Mouse (Mus musculus) kidney, postnatal 10 days (tissue): ENCODE results near the gene Sfmbt1.

Source experiments
- DNase-seq: peaks from one replicate; pipeline ENCODE4 v3.0.0; 2021; ENCODE audit warnings: mixed read lengths

Sfmbt1 gene

GRCm38 (mm10) chr14:30714799-30715617, at the start of gene Sfmbt1:
Sfmbt1 (plus strand) TSS chr14:30714849.
- peak; percentile 65 for DNase-seq

DNA sequence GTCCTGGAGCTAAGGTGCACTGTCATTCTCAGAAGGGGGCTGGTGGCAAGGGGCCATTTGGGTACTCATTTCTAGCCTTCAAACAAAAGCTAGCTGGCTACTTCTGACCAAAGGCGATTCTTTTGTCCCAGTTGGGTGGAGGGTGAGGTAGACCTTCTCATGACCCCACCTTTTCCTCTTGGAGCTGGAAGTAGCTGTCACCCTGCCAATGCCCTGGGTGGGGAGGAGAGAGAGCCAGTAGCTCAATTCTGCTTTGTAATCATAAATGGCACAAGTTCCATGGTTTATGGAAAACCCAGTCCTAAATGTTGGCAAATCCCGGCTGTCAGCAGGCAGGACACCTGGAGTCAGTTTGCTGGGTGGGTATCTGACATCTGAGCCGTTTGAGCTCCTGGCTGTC, 48.6 kb upstream of the Sfmbt1 start:
- peak; percentile 55 for DNase-seq

DNA sequence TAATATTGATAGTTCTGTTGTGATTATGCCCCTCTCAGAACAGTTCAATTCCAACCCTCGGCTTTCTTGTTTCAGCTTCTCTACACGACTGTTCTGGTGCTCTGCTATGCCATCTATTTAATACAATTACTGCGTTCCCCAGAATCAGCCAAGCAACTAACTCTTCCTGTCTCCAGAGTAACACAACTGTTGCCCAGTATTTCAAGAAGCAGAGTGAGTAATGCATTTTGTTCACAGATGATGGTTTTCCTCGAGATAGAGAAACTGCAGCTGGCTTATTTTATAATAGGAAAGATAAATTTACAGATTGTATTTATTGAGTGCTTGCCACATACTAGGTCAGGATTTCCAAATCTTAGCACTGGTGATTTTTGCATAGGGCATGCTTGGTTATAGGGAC, 48.0 kb upstream of the Sfmbt1 start:
- DNase-seq: no peak

GRCm38 (mm10) chr14:30670161-30670560, 44.5 kb upstream of the Sfmbt1 start:
- no peak for DNase-seq

GRCm38 (mm10) chr14:30671095-30671985, 43.3 kb upstream of the Sfmbt1 start:
- DNase-seq: no peak

GRCm38 (mm10) chr14:30671986-30672312, 42.7 kb upstream of the Sfmbt1 start:
- DNase-seq: peak; percentile 93

GRCm38 (mm10) chr14:30674947-30675346, 39.7 kb upstream of the Sfmbt1 start:
- DNase-seq: no peak

GRCm38 (mm10) chr14:30682131-30682530, 32.5 kb upstream of the Sfmbt1 start:
- no peak for DNase-seq

DNA sequence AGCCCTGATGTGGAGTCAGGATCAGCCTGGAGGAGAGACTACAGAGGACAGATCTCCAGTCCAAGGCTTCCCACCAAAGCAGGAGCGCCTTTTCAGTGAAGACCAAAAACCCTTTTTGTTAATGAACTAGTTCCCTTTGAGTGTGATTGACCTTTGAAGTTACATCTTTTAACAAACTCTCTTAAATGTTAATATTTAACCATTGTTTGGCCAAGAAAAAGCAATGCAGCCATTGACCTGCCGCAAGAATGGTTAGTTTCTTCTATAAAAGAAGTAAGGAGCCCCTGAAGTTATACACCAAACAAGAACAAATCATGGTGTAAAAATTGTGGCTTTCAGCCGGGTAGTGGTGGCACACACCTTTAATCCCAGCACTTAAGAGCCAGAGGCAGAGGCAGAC, 24.0 kb upstream of the Sfmbt1 start:
- no peak for DNase-seq

GRCm38 (mm10) chr14:30692439-30692838, 22.2 kb upstream of the Sfmbt1 start:
- DNase-seq: no peak

- DNase-seq: no peak
Observed at GRCm38 (mm10) chr14:30694786-30695185, 19.9 kb upstream of the Sfmbt1 start.

DNA sequence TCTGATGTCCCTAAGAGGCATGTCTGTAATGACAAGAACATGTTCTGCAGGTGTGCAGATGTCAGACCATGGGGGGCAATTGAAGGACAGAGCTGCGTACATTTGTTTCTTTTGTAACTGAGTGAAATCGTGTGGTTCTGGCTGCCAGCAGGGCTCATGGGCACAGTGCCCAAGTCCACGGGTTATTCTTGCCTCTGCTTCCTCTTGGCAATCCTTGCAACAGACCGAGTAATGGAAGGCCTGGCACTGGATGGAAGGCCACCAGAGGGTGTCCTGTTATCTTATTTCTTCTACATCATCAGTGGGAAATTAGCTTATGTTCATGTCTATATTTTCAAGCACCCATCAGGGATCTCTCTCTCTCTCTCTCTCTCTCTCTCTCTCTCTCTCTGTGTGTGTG, 19.0 kb upstream of the Sfmbt1 start:
- peak; percentile 82 for DNase-seq

- no peak for DNase-seq
Observed at GRCm38 (mm10) chr14:30697407-30698052, 17.1 kb upstream of the Sfmbt1 start.

DNA sequence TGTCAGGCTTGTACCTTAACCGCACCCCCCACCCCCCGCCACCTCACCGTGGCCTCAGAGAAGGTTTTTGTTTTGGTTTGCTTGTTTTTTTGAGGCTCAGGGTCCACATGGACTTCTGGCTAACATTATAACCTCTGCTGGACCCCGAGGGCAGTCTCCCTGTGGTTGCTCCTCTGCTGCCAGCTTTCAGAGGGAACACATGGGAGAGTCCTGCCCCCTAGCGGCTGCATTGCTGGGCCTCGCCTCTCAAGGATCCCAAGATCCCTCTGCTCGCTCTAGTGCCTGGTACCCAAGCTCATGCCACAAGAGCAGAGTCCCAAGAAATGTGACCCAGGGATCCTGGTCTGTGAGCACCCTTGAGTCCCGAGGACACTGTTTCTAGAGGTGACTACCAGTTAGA, 15.0 kb upstream of the Sfmbt1 start:
- DNase-seq: peak; percentile 75

- DNase-seq: no peak
Observed at GRCm38 (mm10) chr14:30702512-30702911, 12.1 kb upstream of the Sfmbt1 start.

DNA sequence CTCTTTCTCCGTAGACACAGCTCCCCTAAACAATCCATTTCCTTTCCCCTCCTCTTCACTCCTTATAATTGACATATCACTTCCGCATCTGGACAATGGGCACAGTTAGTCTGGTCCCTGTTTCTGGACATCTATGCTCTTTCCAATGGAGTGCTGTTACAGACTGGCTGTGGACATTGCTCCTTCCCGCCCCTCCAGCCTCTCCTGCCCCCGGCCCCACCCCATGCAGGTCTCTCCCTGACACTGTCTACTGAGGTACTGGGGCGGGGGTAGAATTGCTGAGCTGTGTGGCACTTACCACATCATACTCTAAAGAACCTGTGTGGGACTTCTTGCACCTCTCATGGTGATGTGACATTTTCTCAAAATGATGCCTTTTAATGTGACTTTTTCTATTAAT, 11.6 kb upstream of the Sfmbt1 start:
- DNase-seq: no peak

GRCm38 (mm10) chr14:30704098-30704855, 10.4 kb upstream of the Sfmbt1 start:
- no peak for DNase-seq

- DNase-seq: no peak
Observed at GRCm38 (mm10) chr14:30711892-30712291, 2.8 kb upstream of the Sfmbt1 start.

GRCm38 (mm10) chr14:30713769-30714168, 880 bp upstream of the Sfmbt1 start:
- no peak for DNase-seq

DNA sequence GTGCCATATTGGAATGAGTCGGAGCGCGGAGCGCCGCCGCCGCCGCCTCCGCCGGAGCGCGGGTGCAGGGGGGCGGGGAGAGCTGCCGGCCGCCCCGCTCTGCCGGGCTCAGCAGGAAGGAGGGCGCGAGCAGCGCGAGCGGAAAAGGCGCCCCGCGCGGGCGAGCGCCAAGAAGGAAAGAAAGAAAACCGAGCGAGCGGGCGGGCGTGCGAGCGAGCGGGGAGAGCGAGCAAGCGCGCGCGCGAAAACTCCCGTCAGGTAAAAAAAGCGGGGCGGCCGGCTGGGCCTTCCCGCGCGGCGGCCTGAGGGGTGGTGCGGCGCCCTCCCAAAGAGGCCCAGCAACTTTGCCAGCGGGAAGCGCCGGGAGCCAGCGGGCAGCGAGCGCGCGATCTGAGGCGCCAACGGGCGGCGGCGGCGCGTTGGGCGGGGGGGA, 985 bp downstream of the Sfmbt1 start:
- DNase-seq: peak; percentile 90

DNA sequence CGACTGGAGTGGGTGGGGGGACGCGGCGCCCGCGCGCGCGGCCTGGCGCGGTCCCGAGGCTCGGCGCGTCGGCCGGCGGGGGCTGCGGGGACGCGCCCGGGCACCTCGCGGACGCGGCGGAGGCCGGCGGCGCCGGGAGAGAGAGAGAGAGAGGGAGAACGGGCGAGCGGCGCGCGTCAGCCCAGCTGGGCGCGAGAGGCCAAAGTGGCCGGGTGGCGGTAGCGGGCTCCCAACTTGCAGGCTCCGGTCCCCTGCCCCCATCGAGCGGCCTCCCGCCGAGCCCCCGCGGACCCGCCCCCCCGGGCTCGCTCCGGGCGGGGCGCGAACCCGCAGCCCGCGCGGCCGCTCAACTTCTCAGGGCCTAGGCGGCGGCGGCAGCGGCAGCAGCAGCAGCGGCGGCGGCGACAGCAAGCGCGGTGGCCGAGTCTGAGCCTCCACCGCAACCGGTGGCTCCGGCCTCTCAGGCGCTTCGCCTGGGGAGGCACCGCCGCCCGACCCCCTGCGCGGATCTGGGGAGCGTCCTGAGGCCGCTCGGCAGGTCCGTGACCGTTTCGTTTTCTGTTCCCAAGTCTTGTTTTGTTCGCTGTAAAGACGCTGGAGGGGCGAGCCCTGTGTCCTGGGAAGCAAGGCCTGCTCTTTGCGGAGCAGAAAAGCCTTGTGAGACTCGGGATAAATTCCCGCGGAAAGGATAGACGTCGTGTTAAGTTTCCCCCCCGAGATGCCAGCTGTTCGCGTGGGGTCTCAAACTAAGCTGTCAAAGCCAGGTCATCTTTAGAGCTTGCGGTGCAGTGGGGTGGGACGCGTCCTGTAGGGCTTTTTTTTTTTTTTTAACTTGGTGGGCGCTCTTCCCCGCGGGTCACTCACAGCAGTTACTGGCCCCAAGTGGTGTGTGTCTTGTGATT, 1.7 kb downstream of the Sfmbt1 start:
- DNase-seq: peak; percentile 79

- DNase-seq: no peak
Observed at GRCm38 (mm10) chr14:30716953-30717285, 2.3 kb downstream of the Sfmbt1 start.
